Mouse (Mus musculus) spleen, postnatal 14 days (tissue): ENCODE measurements around the gene Ms4a1.
"Not testable (repeated sequence)": the region's sequence is repeated elsewhere in the genome, so short reads cannot be mapped to it uniquely, and the experiment has no call there.

Experiments
- DNase-seq, 2 experiments: peaks; one replicate each; pipeline ENCODE4 v3.0.0; 2021 to 2022; ENCODE audit warnings: low spot score in 2 of 2

The Ms4a1 gene

DNA sequence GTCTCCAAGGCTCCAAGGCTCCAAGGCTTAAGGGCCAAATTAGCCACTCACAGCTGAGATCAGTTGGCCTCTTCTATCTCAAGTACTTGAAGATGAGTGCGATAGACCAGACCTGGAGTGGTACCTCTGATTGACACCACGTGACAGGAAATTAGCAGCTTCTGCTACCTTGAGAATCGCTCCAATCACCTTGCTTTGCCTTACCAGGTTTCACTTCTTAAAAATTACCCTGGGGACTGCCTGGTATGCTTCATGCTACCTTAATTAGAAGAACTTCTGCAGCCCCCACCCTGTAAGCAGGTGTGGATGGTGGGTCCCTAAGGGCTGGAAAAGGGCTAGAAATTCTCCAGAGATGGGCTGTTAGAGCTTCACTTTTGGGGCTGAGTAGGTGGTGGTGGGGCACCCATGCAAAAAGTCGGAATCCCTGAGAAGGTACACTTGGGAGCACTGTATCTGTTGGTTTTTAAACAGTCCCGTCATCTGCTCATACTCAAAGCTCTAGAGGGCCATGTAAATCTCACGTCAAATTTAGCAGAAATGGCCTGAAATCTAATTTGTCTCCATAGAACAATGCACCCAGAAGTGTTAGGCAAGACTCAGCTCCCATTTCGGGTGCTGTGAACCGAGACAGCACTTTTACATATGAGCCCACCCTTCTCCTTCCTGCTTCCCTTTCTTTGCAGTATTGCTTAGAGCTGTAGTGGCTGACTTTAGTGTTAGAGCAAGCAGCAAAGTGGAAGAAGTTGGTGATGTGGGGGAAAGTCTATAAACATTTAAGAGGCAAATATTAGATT, at the start of gene Ms4a1:
TSS of gene Ms4a1 (minus strand) at position 190 of the 794 bp plus-strand sequence.
- peak in 1 of 2 experiments; percentile 32 for DNase-seq

DNA sequence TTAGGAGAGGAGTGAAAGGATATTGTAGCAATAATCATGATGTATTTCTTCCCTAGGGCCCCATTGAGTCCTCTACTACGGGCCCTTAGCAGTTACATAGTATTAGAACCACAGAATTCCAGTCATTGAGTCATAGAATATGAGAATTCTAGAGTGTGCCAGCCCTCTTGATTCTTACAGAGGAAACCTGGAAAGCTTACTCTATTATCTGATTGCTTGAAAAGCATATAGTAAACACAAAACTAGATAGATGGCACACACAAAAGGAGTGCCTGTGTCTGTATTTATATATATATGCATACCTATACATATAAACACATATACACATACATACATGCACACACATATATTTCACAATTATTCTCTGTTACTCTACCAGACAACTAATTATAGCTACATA, 48.3 kb upstream of the Ms4a1 start, which contains the start of gene Ms4a14:
TSS of gene Ms4a14 (minus strand) at position 101 of the 400 bp plus-strand sequence.
- DNase-seq: no peak

DNA sequence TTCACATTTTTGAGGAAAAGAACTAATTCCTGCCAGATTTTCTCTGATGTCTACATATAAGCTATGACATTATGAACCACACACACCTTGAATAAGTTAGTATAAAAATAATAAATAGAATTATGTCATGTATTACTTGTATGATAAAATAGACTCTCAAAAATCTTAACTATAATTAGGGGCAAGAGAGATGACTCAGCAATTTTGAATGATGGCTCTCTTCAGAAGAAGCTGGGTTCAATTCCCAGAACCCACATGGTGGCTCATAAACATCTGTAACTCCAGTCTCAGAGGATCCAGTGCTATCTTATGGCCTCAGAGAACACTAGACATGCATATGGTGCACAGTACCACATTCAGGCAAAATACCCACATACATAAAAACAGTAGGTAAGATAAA, 42.8 kb upstream of the Ms4a1 start:
- DNase-seq: no peak

- not testable (repeated sequence) for DNase-seq
Measured at GRCm38 (mm10) chr19:11299529-11299928, 33.5 kb upstream of the Ms4a1 start.

DNA sequence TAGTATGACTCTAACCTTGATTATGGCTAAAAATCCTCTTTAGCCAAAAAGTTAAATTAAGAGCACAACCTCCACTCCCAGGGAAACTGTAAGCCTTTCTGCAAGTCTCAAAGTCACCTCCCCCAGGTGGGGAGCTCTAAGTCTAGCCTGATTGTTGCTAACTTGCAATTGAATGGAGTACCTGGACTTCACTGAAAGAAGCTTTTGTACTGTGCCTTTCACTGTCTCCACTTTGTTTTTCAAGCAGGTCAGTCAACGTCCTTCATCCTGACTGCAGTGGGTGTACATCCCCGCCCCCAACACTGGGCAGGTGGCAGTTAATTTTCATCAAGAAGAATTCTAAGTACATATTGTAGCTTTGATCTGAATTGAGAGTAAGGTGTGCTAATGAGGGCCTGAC, 32.9 kb upstream of the Ms4a1 start:
- no peak for DNase-seq

- DNase-seq: not testable (repeated sequence)
Measured at GRCm38 (mm10) chr19:11293616-11294015, 27.6 kb upstream of the Ms4a1 start.

DNA sequence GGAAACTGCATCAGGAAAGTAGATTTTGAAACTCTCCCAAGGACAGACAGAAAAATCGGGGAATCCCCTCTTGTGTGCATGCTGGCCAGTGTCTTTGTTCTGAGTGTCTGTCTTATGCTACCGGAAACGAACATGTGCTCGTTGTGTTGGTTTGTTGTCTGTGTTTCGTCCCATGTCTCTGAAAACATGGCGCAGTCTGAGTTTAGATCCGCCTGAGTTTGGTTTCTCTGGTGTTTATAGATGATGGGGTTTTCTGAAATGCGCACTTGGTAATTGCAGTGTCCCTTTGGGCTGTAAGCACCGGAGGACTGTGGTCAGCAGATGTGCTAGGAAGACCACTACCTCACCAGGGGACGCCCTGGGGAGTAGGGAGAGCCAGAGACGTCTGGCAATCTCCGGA, 26.9 kb upstream of the Ms4a1 start:
- DNase-seq: no peak

DNA sequence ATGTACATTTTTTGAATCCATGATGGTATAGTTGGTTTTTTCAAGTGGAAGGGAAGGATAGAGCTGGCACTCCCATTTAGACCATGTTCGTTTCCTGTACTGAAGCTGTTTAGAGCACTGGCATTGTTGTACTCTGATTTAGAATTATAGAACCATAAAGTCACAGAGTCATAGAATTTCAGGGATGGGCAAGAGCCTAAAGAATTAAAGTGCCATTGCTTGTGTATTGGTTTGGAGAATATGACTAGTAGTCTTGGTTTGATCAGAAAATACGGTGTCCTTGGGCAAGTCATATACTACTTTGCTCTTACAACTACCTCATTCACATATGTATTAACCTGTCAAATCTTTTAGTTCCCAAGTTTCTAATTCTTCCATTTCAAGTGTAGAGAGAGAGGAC, 17.7 kb upstream of the Ms4a1 start, which contains the start of gene Ms4a5:
TSS of gene Ms4a5 (minus strand) at position 101 of the 400 bp plus-strand sequence.
- no peak for DNase-seq

DNA sequence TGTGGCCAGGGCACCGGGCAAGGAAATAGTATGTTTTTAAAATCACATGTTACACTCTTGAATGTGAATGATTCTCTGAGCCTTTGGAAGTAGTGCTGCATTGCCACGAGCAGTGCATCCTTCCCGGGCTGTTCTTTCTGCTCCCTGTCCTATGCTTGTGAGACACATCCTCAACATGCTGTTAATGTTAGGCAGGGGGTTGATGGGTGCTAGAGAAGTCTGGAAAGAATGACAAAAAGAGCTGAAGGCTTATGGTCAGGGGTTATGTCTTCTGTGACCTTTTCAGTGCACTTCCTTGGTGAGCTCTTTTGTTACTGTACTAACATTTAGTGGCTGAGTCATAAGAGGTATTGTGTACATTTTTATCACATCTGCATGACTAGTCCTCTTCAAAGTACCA, 14.2 kb upstream of the Ms4a1 start:
- DNase-seq: no peak

DNA sequence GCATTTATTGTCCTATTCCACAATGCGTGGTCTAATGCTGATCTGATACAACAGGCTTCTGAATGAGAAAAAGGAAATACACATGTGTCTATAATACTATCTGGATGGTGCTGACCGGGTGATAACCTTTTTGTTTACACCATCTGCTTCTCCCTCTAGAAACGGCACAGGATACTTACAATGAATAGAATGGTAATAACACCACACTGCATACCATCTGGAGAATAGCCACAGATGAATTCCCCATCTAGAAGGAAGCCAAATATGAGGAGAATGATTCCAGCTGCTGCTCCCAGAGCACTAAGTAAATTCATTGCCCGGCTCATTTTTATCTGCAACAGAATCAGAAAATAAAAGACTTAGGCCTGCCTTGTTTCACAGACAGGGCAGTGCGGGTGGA, 10.4 kb upstream of the Ms4a1 start:
- DNase-seq: no peak

GRCm38 (mm10) chr19:11266956-11267355, 915 bp upstream of the Ms4a1 start:
- DNase-seq: no peak

GRCm38 (mm10) chr19:11264602-11265185, 1.3 kb downstream of the Ms4a1 start:
- no peak for DNase-seq

GRCm38 (mm10) chr19:11263549-11263948, 2.5 kb downstream of the Ms4a1 start:
- no peak for DNase-seq

DNA sequence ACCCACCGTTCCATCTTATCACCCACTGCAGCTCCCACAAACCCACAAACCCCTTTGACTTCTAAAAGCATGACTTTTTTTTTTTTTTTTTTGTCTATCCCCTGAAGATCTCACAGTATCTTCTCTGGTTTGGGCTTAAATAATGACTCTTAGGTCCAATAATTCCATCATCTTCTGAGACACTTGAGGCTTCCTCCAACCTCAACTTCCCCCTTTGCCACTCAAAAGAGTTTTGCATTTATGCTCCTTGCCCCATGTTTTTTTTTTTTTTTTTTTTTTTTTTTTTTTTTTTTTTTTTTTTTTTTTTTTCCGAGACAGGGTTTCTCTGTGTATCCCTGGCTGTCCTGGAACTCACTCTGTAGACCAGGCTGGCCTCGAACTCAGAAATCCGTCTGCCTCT, 3.1 kb downstream of the Ms4a1 start:
- not testable (repeated sequence) for DNase-seq

DNA sequence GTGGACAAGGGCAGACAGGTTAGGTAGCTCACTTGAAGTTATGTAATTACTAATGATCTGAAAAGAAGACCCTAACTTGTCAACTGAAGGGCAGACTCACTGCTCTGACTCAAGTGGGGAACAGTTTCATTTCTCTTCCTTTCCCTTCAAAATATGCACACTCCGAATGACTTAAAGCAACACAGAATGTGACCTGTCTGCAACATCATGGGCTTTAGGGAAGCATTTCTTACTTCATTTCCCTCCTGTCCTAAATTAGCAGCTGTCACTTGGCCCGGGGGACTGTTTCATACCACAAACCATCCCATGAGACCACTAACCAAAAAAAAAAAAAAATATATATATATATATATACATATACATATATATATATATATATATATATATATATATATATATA, 4.5 kb downstream of the Ms4a1 start:
- DNase-seq: no peak

DNA sequence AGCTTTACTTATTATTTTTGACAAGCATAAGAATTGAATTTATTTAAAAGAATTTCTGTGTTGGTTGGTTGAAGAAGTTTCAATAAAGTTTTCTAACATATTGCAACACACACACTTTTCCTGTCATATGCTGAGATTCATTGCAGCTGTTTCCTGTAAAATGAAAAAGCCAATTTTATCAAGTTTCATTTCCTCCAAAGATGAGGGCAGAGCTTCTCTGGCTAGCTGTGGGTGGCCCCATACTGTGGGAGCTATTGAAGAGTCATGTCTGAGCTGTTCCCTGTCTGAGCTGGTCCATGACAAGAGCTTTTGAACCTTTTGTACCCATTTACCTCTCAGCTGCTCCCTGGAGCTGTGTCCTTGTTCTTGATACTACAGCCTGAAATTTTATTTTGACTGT, 21.8 kb downstream of the Ms4a1 start:
- DNase-seq: no peak

DNA sequence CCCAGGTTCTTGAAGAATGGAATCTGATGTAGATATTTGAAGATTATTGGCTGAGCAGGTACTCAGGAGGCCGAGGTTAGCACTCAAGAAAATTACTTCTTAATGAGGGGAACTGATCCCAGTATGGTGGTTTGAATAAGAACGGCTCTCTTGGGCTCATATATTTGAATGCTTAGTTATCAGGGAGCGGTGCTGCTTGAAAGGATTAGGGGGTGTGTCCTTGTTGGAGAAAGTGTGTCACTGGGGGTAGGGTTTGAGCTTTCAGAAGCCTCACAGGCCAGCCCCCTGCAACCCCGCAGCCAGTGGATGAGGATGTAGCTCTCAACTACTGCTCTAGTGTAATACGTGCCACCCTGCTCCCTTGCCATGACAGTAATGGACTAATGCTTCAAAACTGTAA, 23.5 kb downstream of the Ms4a1 start:
- DNase-seq: no peak

GRCm38 (mm10) chr19:11235820-11236219, 30.2 kb downstream of the Ms4a1 start:
- DNase-seq: no peak

DNA sequence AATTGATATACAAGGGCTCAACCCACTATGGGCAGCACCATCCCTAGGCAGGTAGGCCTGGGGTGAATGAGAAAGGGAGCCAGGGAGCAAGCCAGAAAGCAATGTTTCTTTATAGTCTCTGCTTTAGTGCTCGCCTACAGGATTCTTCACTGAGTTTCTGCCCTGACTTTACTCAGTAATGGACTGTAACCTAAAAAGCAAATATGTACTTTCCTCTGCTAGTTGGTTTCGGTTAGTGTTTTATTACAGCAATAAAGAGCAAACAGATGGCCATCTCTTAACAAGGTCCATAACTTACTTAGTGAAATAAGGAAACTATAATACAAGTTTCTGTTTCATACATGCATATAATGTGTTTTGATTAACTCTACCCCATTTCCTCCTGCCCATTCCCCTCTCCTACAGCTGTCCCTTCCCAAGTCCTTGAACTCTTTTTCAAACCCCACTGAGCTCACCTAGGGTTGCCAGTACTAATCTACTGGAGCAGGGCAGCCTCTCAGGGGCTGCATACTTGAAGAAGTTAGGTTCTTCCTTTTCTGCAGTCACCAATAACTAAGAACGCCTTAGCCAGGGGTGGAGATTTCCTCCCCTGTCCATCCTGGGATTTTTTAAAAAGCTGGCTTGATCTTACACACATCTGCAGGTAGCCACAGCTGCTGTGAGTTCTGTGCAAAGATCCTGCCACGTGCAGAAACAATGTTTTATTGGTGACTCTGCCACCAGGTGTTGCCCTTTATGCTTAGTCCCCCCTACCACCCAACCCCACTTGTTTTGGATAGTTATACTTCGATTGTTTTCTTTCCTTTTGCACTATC, 30.9 kb downstream of the Ms4a1 start:
- no peak for DNase-seq

- DNase-seq: no peak
Measured at GRCm38 (mm10) chr19:11234244-11234643, 31.8 kb downstream of the Ms4a1 start.

DNA sequence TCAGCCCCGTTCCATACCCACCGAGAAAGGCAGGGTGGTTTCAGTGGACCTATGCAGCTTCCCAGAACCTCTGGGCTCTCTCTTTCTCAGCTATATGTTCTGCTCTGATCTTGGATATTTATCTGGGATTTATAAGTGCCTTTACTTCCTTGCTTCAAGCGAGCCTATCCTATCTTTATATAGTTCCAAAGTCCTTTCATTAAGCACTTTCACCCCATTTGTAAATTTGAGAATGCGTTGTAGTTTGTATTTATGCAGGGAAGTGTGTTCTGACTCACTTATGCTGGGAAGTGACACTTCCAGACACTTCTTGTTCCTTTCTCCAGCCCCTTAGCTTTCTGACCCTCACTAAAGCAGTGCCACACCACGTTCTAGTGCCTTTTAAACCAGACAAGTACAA, 33.7 kb downstream of the Ms4a1 start, which contains the start of gene Ms4a12:
TSS of gene Ms4a12 (minus strand) at position 101 of the 400 bp plus-strand sequence.
- DNase-seq: no peak
